Mouse (Mus musculus): ENCODE measurements around the gene Ssbp3. TPM values are rescaled to one million over a fixed set of nuclear protein-coding genes. Genes with fewer than 3 reads are reported as not detected.

The Ssbp3 gene
- polyA plus RNA-seq, 1 experiment from 2014 or later: 81.5 TPM

DNA sequence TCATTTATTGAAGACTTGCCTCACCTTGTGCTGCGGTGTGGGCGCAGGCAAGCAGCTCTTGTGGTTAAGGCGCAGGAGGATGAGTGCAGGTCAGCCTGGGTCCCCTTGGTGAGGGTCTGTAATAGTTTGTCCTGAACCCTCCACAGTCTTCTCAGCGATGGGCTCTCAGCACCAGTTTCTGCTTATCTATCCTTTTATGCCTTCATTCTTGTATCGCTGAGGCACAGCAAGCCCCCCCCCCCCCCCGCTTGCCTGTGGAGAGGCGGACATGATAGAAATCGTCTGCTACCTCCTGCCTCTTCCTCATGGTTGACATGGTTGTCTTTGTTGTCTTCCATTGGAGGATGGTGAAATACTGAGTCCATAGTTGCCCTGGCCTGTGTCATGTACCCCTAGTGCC, 96.9 kb downstream of the Ssbp3 start:
- 94% methylated on average over 8 of the region's 8 CpGs for WGBS
- H3K4me1 ChIP-seq (ENCODE audit: control insufficient read depth, insufficient read depth, low read length): no peaks in the 10 kb centered on the region; the same call in 1 of the 2 replicates
- ATAC-seq (ENCODE audit: low FRiP score, low TSS enrichment): no peak

GRCm38 (mm10) chr4:107008161-107008560, 97.7 kb downstream of the Ssbp3 start:
- Histone ChIP-seq H3K27ac (ENCODE audit: low read depth, low read length) (no peak overlapping the region), H3K4me2 (replicated peaks; ENCODE audit: low read depth, low read length) (no peak overlapping the region), H3K4me1 (ENCODE audit: control insufficient read depth, insufficient read depth, low read length) (no peaks in the 10 kb centered on the region), H3K36me3 (ENCODE audit: control insufficient read depth, insufficient read depth, low read length) (peaks cover 18% of the 10 kb centered on the region), H3K9me3 (ENCODE audit: control insufficient read depth, low read length) (no peaks in the 10 kb centered on the region), H3K9ac (ENCODE audit: low read depth, low read length) (no peak overlapping the region), H3K27me3 (ENCODE audit: control insufficient read depth, insufficient read depth, low read length) (no peaks in the 10 kb centered on the region), H3K4me3 (ENCODE audit: low read length) (no peak overlapping the region)
- 74% methylated on average over 2 of the region's 2 CpGs for WGBS
- ATAC-seq (ENCODE audit: low FRiP score, low TSS enrichment): no peak

More for the DNA sequence above, 96.9 kb downstream of the Ssbp3 start:
- no peaks in the 10 kb centered on the region for H3K27me3 ChIP-seq (ENCODE audit: control insufficient read depth, insufficient read depth, low read length)
- no peak overlapping the region for H3K9ac ChIP-seq (ENCODE audit: low read depth, low read length)
- H3K9me3 ChIP-seq (ENCODE audit: control insufficient read depth, low read length): no peaks in the 10 kb centered on the region
- H3K36me3 ChIP-seq (ENCODE audit: control insufficient read depth, insufficient read depth, low read length): peaks cover 18% of the 10 kb centered on the region
- no peak overlapping the region for H3K27ac ChIP-seq (ENCODE audit: low read depth, low read length)
- no peak overlapping the region for H3K4me3 ChIP-seq (ENCODE audit: low read length)
- no peak overlapping the region for H3K4me2 ChIP-seq (replicated peaks; ENCODE audit: low read depth, low read length)

- Histone ChIP-seq H3K4me2 (replicated peaks; ENCODE audit: low read depth, low read length) (no peak overlapping the region), H3K9me3 (ENCODE audit: control insufficient read depth, low read length) (no peaks in the 10 kb centered on the region), H3K27ac (ENCODE audit: low read depth, low read length) (no peak overlapping the region), H3K36me3 (ENCODE audit: control insufficient read depth, insufficient read depth, low read length) (peaks cover 21% of the 10 kb centered on the region), H3K27me3 (ENCODE audit: control insufficient read depth, insufficient read depth, low read length) (no peaks in the 10 kb centered on the region), H3K9ac (ENCODE audit: low read depth, low read length) (no peak overlapping the region), H3K4me3 (ENCODE audit: low read length) (no peak overlapping the region), H3K4me1 (ENCODE audit: control insufficient read depth, insufficient read depth, low read length) (no peaks in the 10 kb centered on the region)
- 96% methylated on average over 7 of the region's 7 CpGs for WGBS
- ATAC-seq (ENCODE audit: low FRiP score, low TSS enrichment): no peak
Observed at GRCm38 (mm10) chr4:107009548-107009947, 99.0 kb downstream of the Ssbp3 start.

GRCm38 (mm10) chr4:107011325-107012004, 101.0 kb downstream of the Ssbp3 start:
- peaks cover 21% of the 10 kb centered on the region for H3K36me3 ChIP-seq (ENCODE audit: control insufficient read depth, insufficient read depth, low read length)

DNA sequence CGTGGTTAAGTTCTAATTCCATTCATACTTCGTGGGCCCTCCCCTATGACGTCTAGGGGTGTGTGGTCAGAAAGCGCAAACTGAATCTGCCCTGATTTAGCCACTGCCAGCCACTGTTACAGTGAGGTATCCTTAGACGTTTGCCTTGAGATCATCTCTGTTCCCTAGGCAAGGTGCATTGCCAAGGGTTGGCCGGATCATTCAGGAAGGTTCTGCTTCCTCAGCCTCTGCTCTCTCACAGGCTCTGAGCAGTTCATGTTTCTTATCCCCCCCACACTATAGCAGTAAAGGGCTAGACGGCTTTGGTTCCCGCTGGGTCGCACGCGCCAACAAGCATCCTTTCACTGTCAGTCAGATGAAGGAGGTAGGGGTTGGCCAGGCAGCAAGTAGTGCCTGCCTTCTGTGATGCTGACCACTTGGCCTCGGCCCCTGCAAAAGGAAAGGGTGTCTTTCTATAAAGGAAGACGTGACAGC, 101.5 kb downstream of the Ssbp3 start:
- peaks cover 21% of the 10 kb centered on the region for H3K36me3 ChIP-seq (ENCODE audit: control insufficient read depth, insufficient read depth, low read length)
- no peaks in the 10 kb centered on the region for H3K27me3 ChIP-seq (ENCODE audit: control insufficient read depth, insufficient read depth, low read length)

More at GRCm38 (mm10) chr4:107011325-107012004, 101.0 kb downstream of the Ssbp3 start:
- Histone ChIP-seq H3K4me2 (replicated peaks; ENCODE audit: low read depth, low read length) (no peak overlapping the region), H3K27me3 (ENCODE audit: control insufficient read depth, insufficient read depth, low read length) (no peaks in the 10 kb centered on the region), H3K9ac (ENCODE audit: low read depth, low read length) (no peak overlapping the region), H3K9me3 (ENCODE audit: control insufficient read depth, low read length) (no peaks in the 10 kb centered on the region), H3K4me3 (ENCODE audit: low read length) (no peak overlapping the region), H3K4me1 (ENCODE audit: control insufficient read depth, insufficient read depth, low read length) (peaks cover 16% of the 10 kb centered on the region), H3K27ac (ENCODE audit: low read depth, low read length) (no peak overlapping the region)
- no peak for ATAC-seq (ENCODE audit: low FRiP score, low TSS enrichment)
- WGBS: 89% methylated on average over 8 of the region's 8 CpGs

DNA sequence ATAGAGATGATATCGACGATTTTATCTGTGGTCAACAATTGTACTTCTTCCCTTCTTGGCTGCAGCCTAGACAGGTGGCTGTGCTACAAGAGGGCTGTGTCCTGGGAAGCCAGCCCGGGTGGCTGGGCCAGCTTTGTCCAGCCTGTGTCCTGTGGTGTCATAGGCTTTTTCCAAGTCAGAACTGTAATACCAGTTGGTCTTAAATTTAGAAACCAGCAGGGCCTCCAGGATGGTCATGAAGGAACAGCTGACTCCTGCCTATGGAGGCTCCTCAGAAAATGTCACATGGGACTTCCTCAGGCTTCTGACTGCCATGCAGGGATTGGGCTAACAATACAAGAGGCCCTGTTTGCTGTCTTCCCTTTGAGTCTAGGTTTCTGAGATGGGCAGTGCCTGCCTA, 102.1 kb downstream of the Ssbp3 start:
- Histone ChIP-seq H3K4me2 (replicated peaks; ENCODE audit: low read depth, low read length) (no peak overlapping the region), H3K9ac (ENCODE audit: low read depth, low read length) (no peak overlapping the region), H3K9me3 (ENCODE audit: control insufficient read depth, low read length) (no peaks in the 10 kb centered on the region), H3K4me3 (ENCODE audit: low read length) (no peak overlapping the region), H3K4me1 (ENCODE audit: control insufficient read depth, insufficient read depth, low read length) (peaks cover 21% of the 10 kb centered on the region), H3K27me3 (ENCODE audit: control insufficient read depth, insufficient read depth, low read length) (no peaks in the 10 kb centered on the region), H3K36me3 (ENCODE audit: control insufficient read depth, insufficient read depth, low read length) (peaks cover 21% of the 10 kb centered on the region), H3K27ac (ENCODE audit: low read depth, low read length) (no peak overlapping the region)
- no peak for ATAC-seq (ENCODE audit: low FRiP score, low TSS enrichment)
- WGBS: 88% methylated on average over 3 of the region's 3 CpGs

More for the DNA sequence above, 101.5 kb downstream of the Ssbp3 start:
- 74% methylated on average over 13 of the region's 13 CpGs for WGBS
- no peak overlapping the region for H3K4me3 ChIP-seq (ENCODE audit: low read length)
- ATAC-seq (ENCODE audit: low FRiP score, low TSS enrichment): no peak
- H3K4me2 ChIP-seq (replicated peaks; ENCODE audit: low read depth, low read length): no peak overlapping the region
- H3K9me3 ChIP-seq (ENCODE audit: control insufficient read depth, low read length): no peaks in the 10 kb centered on the region
- H3K4me1 ChIP-seq (ENCODE audit: control insufficient read depth, insufficient read depth, low read length): peaks cover 21% of the 10 kb centered on the region
- no peak overlapping the region for H3K9ac ChIP-seq (ENCODE audit: low read depth, low read length)
- H3K27ac ChIP-seq (ENCODE audit: low read depth, low read length): no peak overlapping the region

GRCm38 (mm10) chr4:107013119-107013816, 102.8 kb downstream of the Ssbp3 start:
- WGBS: 91% methylated on average over 6 of the region's 6 CpGs
- no peak overlapping the region for H3K4me2 ChIP-seq (replicated peaks; ENCODE audit: low read depth, low read length)
- peaks cover 21% of the 10 kb centered on the region for H3K36me3 ChIP-seq (ENCODE audit: control insufficient read depth, insufficient read depth, low read length)
- no peaks in the 10 kb centered on the region for H3K27me3 ChIP-seq (ENCODE audit: control insufficient read depth, insufficient read depth, low read length)
- H3K4me1 ChIP-seq (ENCODE audit: control insufficient read depth, insufficient read depth, low read length): peaks cover 26% of the 10 kb centered on the region
- no peaks in the 10 kb centered on the region for H3K9me3 ChIP-seq (ENCODE audit: control insufficient read depth, low read length)
- H3K4me3 ChIP-seq (ENCODE audit: low read length): no peak overlapping the region
- H3K27ac ChIP-seq (ENCODE audit: low read depth, low read length): no peak overlapping the region
- no peak overlapping the region for H3K9ac ChIP-seq (ENCODE audit: low read depth, low read length)
- no peak for ATAC-seq (ENCODE audit: low FRiP score, low TSS enrichment)

DNA sequence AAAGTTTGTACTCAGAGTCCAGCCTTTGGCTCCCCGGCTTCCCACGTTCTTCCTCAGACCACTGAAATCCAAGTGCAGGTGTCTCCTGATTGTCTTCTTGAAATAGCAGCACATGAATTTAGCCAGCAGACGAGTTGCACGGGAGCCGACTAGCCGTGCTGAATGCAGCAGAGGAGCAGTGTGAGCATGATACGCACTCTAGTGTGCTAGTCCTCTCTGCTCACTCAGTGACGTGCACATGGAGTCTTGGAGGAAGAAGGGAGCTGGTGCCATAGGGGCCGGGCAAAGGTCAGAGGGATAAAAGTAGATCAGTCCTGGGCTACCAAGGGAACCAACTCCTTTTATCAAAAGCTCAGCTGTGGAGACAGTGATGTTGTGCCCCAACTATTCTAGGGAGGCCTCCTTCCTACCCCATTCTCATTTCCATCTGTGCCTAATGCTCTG, 103.3 kb downstream of the Ssbp3 start:
- H3K9me3 ChIP-seq (ENCODE audit: control insufficient read depth, low read length): no peaks in the 10 kb centered on the region
- H3K36me3 ChIP-seq (ENCODE audit: control insufficient read depth, insufficient read depth, low read length): peaks cover 20% of the 10 kb centered on the region
- H3K27me3 ChIP-seq (ENCODE audit: control insufficient read depth, insufficient read depth, low read length): no peaks in the 10 kb centered on the region
- no peak overlapping the region for H3K4me3 ChIP-seq (ENCODE audit: low read length)
- peaks cover 26% of the 10 kb centered on the region for H3K4me1 ChIP-seq (ENCODE audit: control insufficient read depth, insufficient read depth, low read length)
- no peak overlapping the region for H3K4me2 ChIP-seq (replicated peaks; ENCODE audit: low read depth, low read length)
- no peak for ATAC-seq (ENCODE audit: low FRiP score, low TSS enrichment)
- H3K9ac ChIP-seq (ENCODE audit: low read depth, low read length): no peak overlapping the region
- WGBS: 76% methylated on average over 9 of the region's 9 CpGs
- H3K27ac ChIP-seq (ENCODE audit: low read depth, low read length): no peak overlapping the region

GRCm38 (mm10) chr4:107015971-107016511, 105.5 kb downstream of the Ssbp3 start:
- no peak overlapping the region for H3K4me3 ChIP-seq (ENCODE audit: low read length)
- WGBS: 14% methylated on average over 13 of the region's 13 CpGs
- ATAC-seq (ENCODE audit: low FRiP score, low TSS enrichment): peak; percentile 90
- H3K27ac ChIP-seq (ENCODE audit: low read depth, low read length): peak overlapping the region; percentile 53
- no peak overlapping the region for H3K4me2 ChIP-seq (replicated peaks; ENCODE audit: low read depth, low read length)
- peaks cover 30% of the 10 kb centered on the region for H3K4me1 ChIP-seq (ENCODE audit: control insufficient read depth, insufficient read depth, low read length)
- no peak overlapping the region for H3K9ac ChIP-seq (ENCODE audit: low read depth, low read length)
- H3K36me3 ChIP-seq (ENCODE audit: control insufficient read depth, insufficient read depth, low read length): peaks cover 2% of the 10 kb centered on the region; the same call in 1 of the 2 replicates
- no peaks in the 10 kb centered on the region for H3K9me3 ChIP-seq (ENCODE audit: control insufficient read depth, low read length)
- no peaks in the 10 kb centered on the region for H3K27me3 ChIP-seq (ENCODE audit: control insufficient read depth, insufficient read depth, low read length)
